Comparison of ENCODE assay signal across 11 mouse cellular contexts in the genomic region with DNA sequence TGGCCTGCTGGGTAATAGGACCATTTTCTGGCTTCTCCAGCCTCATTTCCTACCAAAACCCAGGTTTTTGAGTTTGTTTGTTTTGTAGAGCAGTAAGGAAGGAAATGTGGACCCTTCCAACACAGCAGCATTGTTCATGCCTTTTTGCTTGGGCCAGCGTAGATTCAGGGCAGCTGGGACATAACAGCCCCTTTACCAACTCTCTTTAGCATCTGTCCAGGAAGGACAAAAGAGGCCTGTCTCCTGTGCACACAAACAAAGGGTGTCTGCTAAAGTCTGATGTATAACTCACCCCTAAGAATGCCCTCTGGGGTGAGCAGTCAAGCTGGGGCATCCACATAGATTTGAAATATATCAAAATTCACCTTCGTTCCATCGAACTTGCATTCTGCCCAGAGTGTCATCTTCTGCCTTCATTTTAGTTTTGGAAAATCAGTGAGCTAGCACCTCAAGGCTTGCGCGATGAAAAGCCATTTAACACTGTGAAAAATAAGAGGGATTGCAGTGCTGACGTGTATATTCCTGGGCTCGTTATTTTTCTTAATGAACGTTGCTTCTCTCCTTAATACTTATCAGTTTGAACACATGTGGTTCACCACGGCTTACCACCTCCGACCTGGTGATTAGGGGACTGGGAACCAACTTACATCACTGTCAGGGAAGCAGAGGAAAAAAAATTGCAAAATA.
DNase-seq lines count a peak whose midpoint lies in the region; ATAC-seq and TF ChIP-seq lines count a peak whose summit lies in the region.
"Had no signal": no experiment of that assay in that cellular context is flagged by ENCODE, and none has a peak within 500 bp of the region (broad histone marks: within the 10 kb centered on the region; RNA-seq: fewer than 3 reads in every experiment).

No protein-coding gene starts in this region.

- no peak for ATAC-seq in intestine, embryonic 14.5 days (replicated peaks; ENCODE audit: low FRiP score, low TSS enrichment, low read depth)
- ATAC-seq in intestine, postnatal 0 days = no peak
- peak; percentile 37 for ATAC-seq in forebrain, embryonic 11.5 days (replicated peaks; ENCODE audit: low FRiP score)
- peak; percentile 55 for ATAC-seq in hindbrain, embryonic 16.5 days
- peak; percentile 32 for ATAC-seq in neural tube, embryonic 13.5 days (ENCODE audit: low read depth)

- H3K4me3 ChIP-seq in intestine, embryonic 14.5 days (ENCODE audit: low read depth, low read length) = no peak overlapping the region
- no peak overlapping the region for H3K4me3 ChIP-seq in intestine, postnatal 0 days (ENCODE audit: low read depth, low read length)
- no peak overlapping the region for H3K4me3 ChIP-seq in forebrain, embryonic 11.5 days (ENCODE audit: low read depth, low read length)
- peak overlapping the region; percentile 15 for H3K4me3 ChIP-seq in hindbrain, embryonic 16.5 days (ENCODE audit: low read length)
- H3K4me3 ChIP-seq in neural tube, embryonic 13.5 days = no peak overlapping the region
- H3K4me3 ChIP-seq: megakaryocyte, embryonic 14.5 days had no signal

- H3K9ac ChIP-seq in intestine, embryonic 14.5 days (ENCODE audit: low read length) = no peak overlapping the region
- no peak overlapping the region for H3K9ac ChIP-seq in intestine, postnatal 0 days (ENCODE audit: low read depth, low read length)
- no peak overlapping the region for H3K9ac ChIP-seq in forebrain, embryonic 11.5 days (ENCODE audit: low read length)
- peak overlapping the region; percentile 2; the same call in 1 of the 2 replicates for H3K9ac ChIP-seq in hindbrain, embryonic 16.5 days (ENCODE audit: low read depth, low read length)
- peak overlapping the region; percentile 22; the same call in 1 of the 2 replicates for H3K9ac ChIP-seq in neural tube, embryonic 13.5 days

- intact Hi-C loops in left cerebral cortex, postnatal 10 days (cut with DNase I) = no loop called here

- peak overlapping the region; percentile 21; the same call in 1 of the 2 replicates for H3K4me2 ChIP-seq in intestine, embryonic 14.5 days (ENCODE audit: low read length)
- H3K4me2 ChIP-seq in intestine, postnatal 0 days (replicated peaks; ENCODE audit: low read depth) = no peak overlapping the region
- peak overlapping the region; percentile 40 for H3K4me2 ChIP-seq in forebrain, embryonic 11.5 days (ENCODE audit: low read depth, low read length, severe bottlenecking)
- peak overlapping the region; percentile 40 for H3K4me2 ChIP-seq in hindbrain, embryonic 16.5 days (ENCODE audit: low read length)
- peak overlapping the region; percentile 50 for H3K4me2 ChIP-seq in neural tube, embryonic 13.5 days

- no peaks in the 10 kb centered on the region for H3K9me3 ChIP-seq in intestine, embryonic 14.5 days (ENCODE audit: control insufficient read depth, low read length)
- H3K9me3 ChIP-seq in intestine, postnatal 0 days (ENCODE audit: control insufficient read depth) = no peaks in the 10 kb centered on the region
- no peaks in the 10 kb centered on the region for H3K9me3 ChIP-seq in forebrain, embryonic 11.5 days (ENCODE audit: control insufficient read depth, low read length)
- no peaks in the 10 kb centered on the region for H3K9me3 ChIP-seq in hindbrain, embryonic 16.5 days (ENCODE audit: control insufficient read depth, low read length)
- H3K9me3 ChIP-seq in neural tube, embryonic 13.5 days = no peaks in the 10 kb centered on the region

- H3K36me3 ChIP-seq in intestine, embryonic 14.5 days (ENCODE audit: control insufficient read depth, insufficient read depth, low read length) = no peaks in the 10 kb centered on the region
- no peaks in the 10 kb centered on the region for H3K36me3 ChIP-seq in intestine, postnatal 0 days (ENCODE audit: control insufficient read depth, insufficient read depth)
- H3K36me3 ChIP-seq in forebrain, embryonic 11.5 days (ENCODE audit: control insufficient read depth, insufficient read depth, low read length) = no peaks in the 10 kb centered on the region
- no peaks in the 10 kb centered on the region for H3K36me3 ChIP-seq in hindbrain, embryonic 16.5 days (ENCODE audit: control insufficient read depth, insufficient read depth, low read length)
- H3K36me3 ChIP-seq in neural tube, embryonic 13.5 days = no peaks in the 10 kb centered on the region

- peak overlapping the region; percentile 64 for H3K27ac ChIP-seq in intestine, embryonic 14.5 days (ENCODE audit: low read depth)
- no peak overlapping the region; the same call in 1 of the 2 replicates for H3K27ac ChIP-seq in intestine, postnatal 0 days (ENCODE audit: low read depth, low read length)
- H3K27ac ChIP-seq in forebrain, embryonic 11.5 days (ENCODE audit: low read depth, low read length) = no peak overlapping the region
- no peak overlapping the region for H3K27ac ChIP-seq in hindbrain, embryonic 16.5 days (ENCODE audit: low read depth, low read length)
- H3K27ac ChIP-seq in neural tube, embryonic 13.5 days (replicated peaks) = peak overlapping the region; percentile 52

- no peaks in the 10 kb centered on the region for H3K27me3 ChIP-seq in intestine, embryonic 14.5 days (replicated peaks; ENCODE audit: control insufficient read depth, insufficient read depth, low read length)
- H3K27me3 ChIP-seq in intestine, postnatal 0 days (replicated peaks; ENCODE audit: control insufficient read depth, insufficient read depth, low read length) = no peaks in the 10 kb centered on the region
- H3K27me3 ChIP-seq in forebrain, embryonic 11.5 days (ENCODE audit: control insufficient read depth, insufficient read depth, low read length) = no peaks in the 10 kb centered on the region
- no peaks in the 10 kb centered on the region for H3K27me3 ChIP-seq in hindbrain, embryonic 16.5 days (replicated peaks; ENCODE audit: control insufficient read depth, insufficient read depth, low read length)
- no peaks in the 10 kb centered on the region for H3K27me3 ChIP-seq in neural tube, embryonic 13.5 days
- H3K27me3 ChIP-seq: CH12.LX; megakaryocyte, embryonic 14.5 days had no signal

- no peak for TF ChIP-seq CTCF in intestine, postnatal 0 days (IDR thresholded peaks at IDR 0.05; ENCODE audit: low read depth)

- peaks cover 28% of the 10 kb centered on the region for H3K4me1 ChIP-seq in intestine, embryonic 14.5 days (replicated peaks; ENCODE audit: control insufficient read depth, insufficient read depth, low read length)
- H3K4me1 ChIP-seq in intestine, postnatal 0 days (replicated peaks; ENCODE audit: control insufficient read depth, insufficient read depth, low read length) = 0 out of 2 replicates have a peak, but pooled peaks cover 6% of the 10 kb centered on the region
- no peaks in the 10 kb centered on the region; the same call in 1 of the 2 replicates for H3K4me1 ChIP-seq in forebrain, embryonic 11.5 days (replicated peaks; ENCODE audit: control insufficient read depth, insufficient read depth, low read length)
- H3K4me1 ChIP-seq in hindbrain, embryonic 16.5 days (ENCODE audit: control insufficient read depth, insufficient read depth, low read depth, low read length) = peaks cover 16% of the 10 kb centered on the region
- peaks cover 30% of the 10 kb centered on the region for H3K4me1 ChIP-seq in neural tube, embryonic 13.5 days (replicated peaks)
- H3K4me1 ChIP-seq: megakaryocyte, embryonic 14.5 days had no signal

- DNase-seq in intestine, embryonic 14.5 days (ENCODE audit: low spot score) = no peak
- no peak for DNase-seq in forebrain, embryonic 11.5 days (ENCODE audit: low spot score)
- no peak for DNase-seq in left cerebral cortex, postnatal 10 days (ENCODE audit: extremely low spot score in 1 of 2, low spot score in 2 of 2)
- DNase-seq in right cerebral cortex, adult 2 months (ENCODE audit: low spot score in 2 of 2) = no peak
- no peak for DNase-seq in gastrocnemius, postnatal 4 days (ENCODE audit: low spot score in 2 of 2)
- DNase-seq: right cerebral cortex, postnatal 25 days had no signal

- 33% methylated on average over 10 of the region's 10 CpGs for WGBS in intestine, embryonic 14.5 days
- 53% methylated on average over 10 of the region's 10 CpGs for WGBS in intestine, postnatal 0 days
- 44% methylated on average over 10 of the region's 10 CpGs for WGBS in forebrain, embryonic 11.5 days
- WGBS in hindbrain, embryonic 16.5 days = 32% methylated on average over 10 of the region's 10 CpGs
- WGBS in neural tube, embryonic 13.5 days = 21% methylated on average over 10 of the region's 10 CpGs

Comparison
In these comparisons a context has a peak if more than half of its experiments do, and no peak if none do; other contexts are left out.
1. H3K27ac ChIP-seq: peak in intestine, embryonic 14.5 days (single experiment) and neural tube, embryonic 13.5 days (single experiment); none in intestine, postnatal 0 days (single experiment), forebrain, embryonic 11.5 days (single experiment) and hindbrain, embryonic 16.5 days (single experiment).
2. ATAC-seq: peak in forebrain, embryonic 11.5 days (single experiment), hindbrain, embryonic 16.5 days (single experiment) and neural tube, embryonic 13.5 days (single experiment); none in intestine, embryonic 14.5 days (single experiment) and intestine, postnatal 0 days (single experiment).
3. H3K9ac ChIP-seq: peak in hindbrain, embryonic 16.5 days (single experiment) and neural tube, embryonic 13.5 days (single experiment); none in intestine, embryonic 14.5 days (single experiment), intestine, postnatal 0 days (single experiment) and forebrain, embryonic 11.5 days (single experiment).